Mouse (Mus musculus) lung, adult 2 months (tissue): Measurements from ENCODE around the gene Siah2. TPM values are rescaled to one million over a fixed set of nuclear protein-coding genes. Genes with fewer than 3 reads are reported as not detected.

Experiments used
- DNase-seq: peaks from one replicate; pipeline ENCODE4 v3.0.0; 2022
- H3K4me1 ChIP-seq: fragments of 200-500 bp; 2 replicates; pipeline ENCODE4 v1.6.1; 2011; ENCODE audit warnings: low read length; ENCODE audit not compliant: control insufficient read depth, insufficient read depth
- H3K4me3 ChIP-seq: fragments of 200-500 bp; replicated peaks from 2 replicates; pipeline ENCODE3; 2011; ENCODE audit warnings: low read depth, mild to moderate bottlenecking, control low read depth, low read length; ENCODE audit errors: extremely low read depth
- CTCF ChIP-seq: fragments of 200-500 bp; IDR thresholded peaks from 2 replicates; pipeline ENCODE4 v1.5.1; 2011; ENCODE audit warnings: mild to moderate bottlenecking, low read length, control low read depth; ENCODE audit not compliant: insufficient read depth
- POLR2A ChIP-seq: fragments of 200-500 bp; IDR thresholded peaks from 2 replicates; pipeline ENCODE4 v1.6.1; 2011; ENCODE audit warnings: low read depth, mild to moderate bottlenecking, control low read depth, low read length, borderline replicate concordance; ENCODE audit errors: extremely low read depth
- WGBS: fragments of 180-500 bp; shearing (Covaris S2); methylation state at CpG from one replicate; pipeline ENCODE4 v1.1.7; 2018; 5-methylcytosine and 5-hydroxymethylcytosine counted together
- polyA plus RNA-seq: library from polyadenylated mRNA; depleted of rRNA; stranded (reverse); fragments of >200 nt; gene quantifications from 2 replicates; pipeline ENCODE4 v1.2.3, GENCODE M21; 2012

Gene Siah2
- polyA plus RNA-seq, 1 experiment, result 14.4 TPM

DNA sequence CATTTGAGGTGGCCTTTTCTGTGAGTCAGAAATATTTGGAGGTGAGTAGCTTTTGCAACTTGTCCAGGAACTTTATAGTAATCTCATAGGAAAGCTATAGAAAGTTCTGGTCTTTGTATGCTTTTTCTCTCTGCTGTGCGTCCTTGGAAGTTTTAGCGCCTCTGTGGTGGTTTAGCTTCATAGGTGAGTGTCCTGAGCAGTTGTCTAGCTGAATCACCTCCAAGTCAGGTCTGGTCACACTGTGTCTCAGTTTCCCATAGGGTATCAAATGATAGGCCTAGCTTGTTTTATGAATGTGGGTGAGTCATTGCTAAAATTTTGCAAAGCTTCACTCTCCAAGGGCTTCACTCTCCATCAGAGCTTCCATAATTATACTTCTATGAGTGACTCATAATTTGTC is 31.5 kb upstream of the Siah2 start:
- no peak overlapping the region for H3K4me3 ChIP-seq
- WGBS, result 96% methylated on average over 2 of the region's 2 CpGs
- no peak for TF ChIP-seq CTCF
- DNase-seq, result no peak
- no peaks in the 10 kb centered on the region for H3K4me1 ChIP-seq

DNA sequence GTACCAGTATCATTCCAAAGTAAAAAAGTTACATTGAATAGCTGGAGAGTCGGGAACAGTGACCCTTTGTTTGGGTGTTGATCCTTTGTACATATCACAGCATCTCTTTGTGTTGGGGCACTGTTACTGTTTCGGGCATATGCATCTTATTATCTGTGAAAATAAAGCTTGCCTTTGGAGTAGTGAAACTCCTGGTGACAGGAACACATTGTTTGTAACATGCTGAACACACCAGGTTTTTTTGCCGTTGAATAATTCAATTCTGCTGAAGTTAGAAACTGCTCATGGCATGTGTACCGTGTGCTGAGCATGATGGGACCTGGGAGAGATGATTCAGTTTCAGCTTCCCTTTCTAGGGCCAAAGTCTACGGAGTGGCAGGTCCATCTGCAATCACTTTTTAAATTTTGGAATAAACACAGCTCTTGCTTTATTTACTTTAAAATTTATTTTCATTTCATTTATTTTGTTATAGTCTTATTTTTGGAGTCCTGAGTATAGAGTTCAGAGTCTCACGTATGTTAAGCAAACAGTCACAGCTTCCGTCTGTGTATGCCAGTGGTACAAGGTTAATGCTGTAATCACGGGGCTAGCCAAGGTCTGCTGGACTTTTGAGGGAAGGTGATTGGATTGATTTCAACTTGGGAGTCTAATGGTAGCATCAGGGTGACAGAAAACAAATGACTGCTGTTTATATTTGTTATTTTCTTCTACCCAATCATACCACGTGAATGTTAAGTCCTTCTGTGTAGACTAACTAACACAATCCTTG is 27.4 kb upstream of the Siah2 start:
- no peak for DNase-seq
- 70% methylated on average over 9 of the region's 9 CpGs for WGBS
- H3K4me1 ChIP-seq, result no peaks in the 10 kb centered on the region
- H3K4me3 ChIP-seq, result no peak overlapping the region
- TF ChIP-seq POLR2A, result no peak
- TF ChIP-seq CTCF, result no peak

DNA sequence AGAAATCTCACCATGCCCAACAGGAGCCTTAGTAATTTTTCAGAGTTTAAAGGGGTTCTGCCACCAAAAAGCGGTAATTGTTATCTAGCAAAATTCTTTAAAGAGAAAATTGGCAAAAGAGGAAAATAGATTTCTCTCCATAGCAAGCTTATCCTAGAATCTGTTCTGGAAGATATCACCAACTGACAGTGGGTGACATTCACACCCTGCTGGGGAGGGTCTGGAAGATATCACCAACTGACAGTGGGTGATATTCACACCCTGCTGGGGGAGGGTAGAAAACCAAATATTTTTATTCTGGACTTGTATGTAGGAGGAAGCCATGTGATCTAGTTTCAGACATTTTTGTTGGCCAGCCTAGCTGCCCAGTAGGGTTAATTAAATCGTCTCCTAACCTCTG is 24.5 kb upstream of the Siah2 start:
- Histone ChIP-seq H3K4me3 (no peak overlapping the region), H3K4me1 (no peaks in the 10 kb centered on the region)
- TF ChIP-seq POLR2A (no peak), CTCF (no peak)
- WGBS, result 79% methylated on average over 2 of the region's 2 CpGs
- DNase-seq, result no peak

DNA sequence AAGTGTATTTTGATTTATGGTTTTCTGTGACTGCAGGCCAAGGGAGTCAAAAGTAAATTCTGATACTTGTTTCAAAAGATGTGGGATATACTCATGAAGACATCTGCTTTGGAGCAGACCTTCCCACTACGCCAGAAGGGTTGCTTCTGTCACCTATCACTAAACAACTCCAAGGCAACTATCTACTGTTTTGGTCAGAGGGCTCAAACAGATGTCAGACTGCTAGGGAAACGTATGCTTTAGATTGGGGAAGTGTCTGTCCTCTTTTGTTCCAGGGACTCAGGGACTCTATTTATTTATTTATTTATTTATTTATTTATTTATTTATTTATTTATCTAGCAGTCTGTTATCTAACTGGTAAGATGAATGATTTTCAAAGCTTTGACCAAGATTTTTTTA is 22.6 kb upstream of the Siah2 start:
- 64% methylated on average over 2 of the region's 2 CpGs for WGBS
- TF ChIP-seq POLR2A, result no peak
- no peak for TF ChIP-seq CTCF

DNA sequence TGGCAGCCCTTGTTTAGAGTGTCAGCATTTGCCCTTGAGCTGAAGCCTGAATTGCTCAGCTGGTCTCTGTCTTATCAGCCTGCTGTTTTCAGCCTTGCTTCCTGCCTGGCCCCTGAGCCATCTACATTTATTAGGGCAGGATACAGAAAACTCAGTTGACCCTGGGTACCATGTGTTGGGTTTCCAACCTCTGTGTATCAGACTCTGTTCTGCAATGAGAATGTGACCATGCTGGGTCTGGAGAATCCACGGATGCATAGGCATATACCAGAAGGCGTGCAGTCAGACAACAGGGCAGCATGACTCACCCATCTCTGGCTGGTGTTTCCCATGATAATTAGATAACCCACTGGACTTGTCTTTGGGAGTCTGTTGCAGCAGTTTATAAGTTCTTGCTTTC is 21.8 kb upstream of the Siah2 start:
- no peak for DNase-seq
- 60% methylated on average over 2 of the region's 2 CpGs for WGBS
- Histone ChIP-seq H3K4me3 (no peak overlapping the region), H3K4me1 (no peaks in the 10 kb centered on the region)
- no peak for TF ChIP-seq CTCF

More for the DNA sequence above, 22.6 kb upstream of the Siah2 start:
- Histone ChIP-seq H3K4me3 (no peak overlapping the region), H3K4me1 (no peaks in the 10 kb centered on the region)
- DNase-seq, result no peak

DNA sequence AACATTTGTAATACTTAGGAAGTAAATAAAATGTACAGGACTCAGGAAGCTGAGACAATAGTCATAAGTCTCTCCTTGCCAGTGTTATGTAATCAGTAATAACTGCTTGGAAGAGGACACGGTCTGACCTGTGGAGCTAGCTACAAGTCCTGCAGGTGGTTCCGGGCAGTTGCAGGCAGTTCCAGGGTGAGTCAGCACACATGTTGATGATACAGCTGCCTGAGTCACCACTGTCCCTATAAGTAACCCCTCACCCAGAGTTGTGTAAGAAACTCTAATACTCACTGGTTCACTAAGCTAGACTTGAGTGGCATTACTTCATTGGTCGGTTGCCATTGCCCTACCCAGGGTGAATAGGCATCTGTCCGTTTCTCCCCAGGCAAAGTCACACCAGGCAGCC is 21.0 kb upstream of the Siah2 start:
- 77% methylated on average over 4 of the region's 4 CpGs for WGBS
- DNase-seq, result no peak
- H3K4me3 ChIP-seq, result no peak overlapping the region
- H3K4me1 ChIP-seq, result no peaks in the 10 kb centered on the region
- no peak for TF ChIP-seq POLR2A
- no peak for TF ChIP-seq CTCF

DNA sequence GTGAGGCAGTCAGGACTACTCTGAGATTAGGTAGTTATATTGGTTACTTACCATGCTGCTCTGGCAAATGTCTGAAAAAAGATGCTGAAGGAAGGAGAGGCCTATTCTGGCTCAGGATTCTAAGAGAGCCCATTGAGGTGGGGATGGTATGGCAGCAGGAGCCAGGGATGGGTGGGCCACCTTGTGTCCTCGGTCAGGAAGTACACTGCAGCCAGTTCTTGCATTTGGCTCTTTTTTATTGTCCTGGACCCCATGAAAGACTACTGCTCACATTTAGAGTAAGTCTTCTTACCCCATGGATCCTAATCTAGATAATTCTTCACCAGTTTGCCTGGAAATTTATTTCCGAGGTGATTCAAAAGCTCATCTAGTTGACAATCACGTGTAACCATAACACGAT is 12.3 kb upstream of the Siah2 start:
- Histone ChIP-seq H3K4me3 (no peak overlapping the region), H3K4me1 (no peaks in the 10 kb centered on the region)
- WGBS, result 60% methylated on average over 4 of the region's 4 CpGs
- no peak for DNase-seq
- TF ChIP-seq CTCF (no peak), POLR2A (no peak)

DNA sequence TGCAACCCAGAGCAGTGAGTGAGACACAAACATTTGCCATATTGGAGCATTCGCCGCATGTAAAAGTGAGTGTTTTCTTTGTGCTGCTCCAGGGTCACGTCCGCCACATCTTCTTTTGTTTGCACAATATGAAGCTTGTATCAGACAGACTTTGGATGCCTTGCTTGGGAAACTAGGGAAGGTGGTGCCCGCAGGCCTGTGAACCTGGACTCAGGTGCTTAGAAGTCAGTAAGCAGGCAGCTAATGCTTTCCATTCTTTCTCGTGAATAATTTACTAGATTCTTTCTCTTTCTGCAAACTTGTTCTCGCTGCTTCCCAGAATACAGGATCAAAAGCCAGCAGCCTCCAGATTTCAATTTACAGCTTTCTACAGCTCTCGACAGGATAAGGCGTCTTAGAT is 11.5 kb upstream of the Siah2 start:
- TF ChIP-seq POLR2A (no peak), CTCF (no peak)
- no peak for DNase-seq
- 80% methylated on average over 9 of the region's 9 CpGs for WGBS
- no peak overlapping the region for H3K4me3 ChIP-seq
- H3K4me1 ChIP-seq, result no peaks in the 10 kb centered on the region

DNA sequence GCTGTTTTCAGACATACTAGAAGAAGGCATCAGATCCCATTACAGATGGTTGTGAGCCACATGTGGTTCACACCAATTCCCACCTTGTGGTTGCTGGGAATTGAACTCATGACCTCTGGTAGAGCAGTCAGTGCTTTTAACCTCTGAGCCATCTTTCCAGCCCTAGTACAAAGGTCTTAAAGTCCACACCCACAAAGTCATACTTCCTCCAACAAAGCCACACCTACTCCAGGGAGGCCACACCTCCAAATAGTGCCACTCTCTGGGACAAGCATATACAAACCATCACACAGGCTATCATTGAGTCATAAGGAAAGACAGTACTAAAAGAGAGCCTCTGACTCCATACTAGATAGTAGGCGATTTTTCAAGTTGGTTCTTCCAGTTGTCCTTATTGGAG is 10.1 kb upstream of the Siah2 start:
- H3K4me3 ChIP-seq, result no peak overlapping the region
- 94% methylated on average over 1 of the region's 1 CpGs for WGBS
- TF ChIP-seq POLR2A (no peak), CTCF (no peak)
- no peaks in the 10 kb centered on the region for H3K4me1 ChIP-seq
- DNase-seq, result no peak

DNA sequence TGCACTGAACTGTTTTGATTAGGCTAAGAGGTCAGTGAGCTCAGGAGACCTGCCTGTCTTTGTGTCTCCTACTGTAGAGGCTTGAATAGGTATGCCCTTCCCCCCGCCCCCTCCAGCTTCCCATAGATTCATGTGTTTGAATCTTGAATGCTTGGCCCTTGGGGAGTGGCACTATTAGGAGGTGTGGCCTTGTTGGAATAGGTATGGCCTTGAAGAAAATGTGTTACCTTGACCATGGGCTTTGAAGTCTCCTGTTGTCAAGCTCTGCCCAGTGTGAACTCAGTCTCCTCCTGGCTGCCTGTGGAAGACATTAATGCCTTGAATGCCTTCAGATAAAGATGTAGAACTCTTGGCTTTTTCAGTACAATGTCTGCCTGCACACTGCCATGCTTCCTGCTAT is 9.2 kb upstream of the Siah2 start:
- Histone ChIP-seq H3K4me1 (no peaks in the 10 kb centered on the region), H3K4me3 (no peak overlapping the region)
- 78% methylated on average over 1 of the region's 1 CpGs for WGBS
- no peak for TF ChIP-seq POLR2A
- no peak for TF ChIP-seq CTCF
- no peak for DNase-seq

DNA sequence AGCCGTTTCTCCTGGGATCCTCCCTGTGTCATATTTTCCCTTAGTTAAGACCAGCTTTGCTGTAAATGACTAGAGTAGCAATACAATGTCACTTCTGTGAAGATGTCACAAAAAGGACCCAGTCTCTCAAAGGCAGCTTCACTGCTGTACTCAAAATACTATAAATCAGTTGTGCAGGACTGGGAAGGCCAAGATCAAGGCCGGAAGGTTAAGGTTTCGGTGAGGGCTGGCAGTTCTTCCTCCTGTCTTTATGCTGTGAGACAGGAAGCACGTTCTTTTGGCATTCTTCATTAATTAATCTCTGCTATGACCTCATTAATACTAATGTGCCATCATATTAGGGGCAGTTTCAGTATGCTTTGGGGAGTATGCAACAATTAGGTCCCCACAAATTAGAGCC is 5.7 kb upstream of the Siah2 start:
- H3K4me1 ChIP-seq, result no peaks in the 10 kb centered on the region
- H3K4me3 ChIP-seq, result no peak overlapping the region
- DNase-seq, result no peak
- WGBS, result 79% methylated on average over 4 of the region's 4 CpGs
- TF ChIP-seq POLR2A (no peak), CTCF (no peak)
